Mouse (Mus musculus) heart, postnatal 25 days (tissue): Measurements from ENCODE around the gene Il23r. TPM values are rescaled to one million over a fixed set of nuclear protein-coding genes. Genes with fewer than 3 reads are reported as not detected.
A peak's percentile ranks its signal among the peaks of the same experiment; 100 is the strongest.

Experiments used
- DNase-seq: peaks from one replicate; pipeline ENCODE4 v3.0.0; 2022; ENCODE audit warnings: low spot score
- intact Hi-C: fragments of 180-260 bp; cut with DNase I; formaldehyde crosslinking; loops from one replicate; pipeline ENCODE4 v1.15.1; 2025
- total RNA-seq, 2 experiments: library from RNA; stranded (reverse); gene quantifications; 2 replicates each; pipeline ENCODE4 v1.2.3; 2021

Gene Il23r
- total RNA-seq, 2 experiments from 2014 or later, result not detected

GRCm38 (mm10) chr6:67435711-67436110 lies 55.9 kb downstream of the Il23r start:
- intact Hi-C loops, result loop anchor here (5.0 to 10.0 kb wide), 2 partner anchors 241 to 263 kb away; no protein-coding TSS in a partner anchor
- no peak for DNase-seq

- no peak for DNase-seq
- intact Hi-C loops, result loop anchor here (5.0 to 10.0 kb wide), 2 partner anchors 240 to 263 kb away; no protein-coding TSS in a partner anchor
Observed at GRCm38 (mm10) chr6:67434755-67435452, 56.8 kb downstream of the Il23r start.

- intact Hi-C loops, result loop anchor here (10.0 kb wide), 1 partner anchor 237 kb away; no protein-coding TSS in a partner anchor
Observed at GRCm38 (mm10) chr6:67431808-67432207, 59.8 kb downstream of the Il23r start.

GRCm38 (mm10) chr6:67421761-67422160 lies 69.9 kb downstream of the Il23r start:
- no peak for DNase-seq
- intact Hi-C loops, result no loop called here

More at GRCm38 (mm10) chr6:67431808-67432207, 59.8 kb downstream of the Il23r start:
- no peak for DNase-seq

GRCm38 (mm10) chr6:67416557-67416956 lies 75.1 kb downstream of the Il23r start:
- no peak for DNase-seq
- intact Hi-C loops, result no loop called here

GRCm38 (mm10) chr6:67415276-67415675 lies 76.4 kb downstream of the Il23r start:
- no peak for DNase-seq
- intact Hi-C loops, result no loop called here

GRCm38 (mm10) chr6:67413378-67413777 lies 78.3 kb downstream of the Il23r start:
- intact Hi-C loops, result no loop called here
- DNase-seq, result no peak

GRCm38 (mm10) chr6:67405281-67405682 lies 86.4 kb downstream of the Il23r start:
- DNase-seq, result no peak
- intact Hi-C loops, result no loop called here

GRCm38 (mm10) chr6:67399551-67399950 lies 92.1 kb downstream of the Il23r start:
- DNase-seq, result no peak
- intact Hi-C loops, result no loop called here

- intact Hi-C loops, result no loop called here
Observed at GRCm38 (mm10) chr6:67375982-67376391, 115.7 kb downstream of the Il23r start, which contains the start of gene Il12rb2. TSS of gene Il12rb2 (minus strand) at chr6:67376188.

More at GRCm38 (mm10) chr6:67375982-67376391, 115.7 kb downstream of the Il23r start, which contains the start of gene Il12rb2:
- DNase-seq, result peak; percentile 1

Other genes with a start within 250 kb of the Il23r start
- under 1 TPM in 1 of 2 experiments, not detected in 1; 0.08 TPM for gene Il12rb2, start 115.7 kb downstream of the Il23r start, total RNA-seq
- not detected for gene Tacstd2, start 43.9 kb upstream of the Il23r start, total RNA-seq